Comparison of ENCODE assay signal across 25 mouse cellular contexts in genomic region chr16:3265351-3265750, GRCm38 (mm10).
DNase-seq lines count a peak whose midpoint lies in the region; ATAC-seq and TF ChIP-seq lines count a peak whose summit lies in the region.
"Had no signal": no experiment of that assay in that cellular context is flagged by ENCODE, and none has a peak within 500 bp of the region (broad histone marks: within the 10 kb centered on the region; RNA-seq: fewer than 3 reads in every experiment).

No protein-coding gene starts in this region.

- peaks cover 4% of the 10 kb centered on the region; the same call in 1 of the 2 replicates for H3K36me3 ChIP-seq in forebrain, embryonic 13.5 days (ENCODE audit: poor library complexity, severe bottlenecking)
- H3K36me3 ChIP-seq in forebrain, embryonic 16.5 days (ENCODE audit: control insufficient read depth, insufficient read depth): no peaks in the 10 kb centered on the region
- no peaks in the 10 kb centered on the region for H3K36me3 ChIP-seq in liver, embryonic 11.5 days (ENCODE audit: control insufficient read depth, insufficient read depth, low read length)
- no peaks in the 10 kb centered on the region for H3K36me3 ChIP-seq in liver, postnatal 0 days (replicated peaks; ENCODE audit: insufficient read depth, low read length)
- no peaks in the 10 kb centered on the region for H3K36me3 ChIP-seq in midbrain, embryonic 13.5 days
- H3K36me3 ChIP-seq in midbrain, postnatal 0 days (ENCODE audit: insufficient read depth, low read length): no peaks in the 10 kb centered on the region
- H3K36me3 ChIP-seq: embryonic facial prominence, embryonic 13.5 days; kidney, embryonic 15.5 days; limb, embryonic 12.5 days; liver, embryonic 13.5 days; neural tube, embryonic 12.5 days had no signal

- TF ChIP-seq CTCF in liver, postnatal 0 days (IDR thresholded peaks at IDR 0.05; ENCODE audit: low read depth): no peak
- no peak for TF ChIP-seq CTCF in midbrain, postnatal 0 days (IDR thresholded peaks at IDR 0.05)

- WGBS in forebrain, embryonic 13.5 days: 91% methylated on average over 1 of the region's 1 CpGs
- 99% methylated on average over 1 of the region's 1 CpGs for WGBS in forebrain, embryonic 16.5 days
- 74% methylated on average over 1 of the region's 1 CpGs for WGBS in liver, embryonic 11.5 days
- WGBS in liver, postnatal 0 days (ENCODE audit: insufficient replicate concordance): 82% methylated on average over 1 of the region's 1 CpGs
- WGBS in midbrain, embryonic 13.5 days: 87% methylated on average over 1 of the region's 1 CpGs
- 89% methylated on average over 1 of the region's 1 CpGs for WGBS in midbrain, postnatal 0 days

- no peak overlapping the region for H3K4me3 ChIP-seq in forebrain, embryonic 13.5 days
- H3K4me3 ChIP-seq in forebrain, embryonic 16.5 days (replicated peaks; ENCODE audit: low read length): no peak overlapping the region
- no peak overlapping the region for H3K4me3 ChIP-seq in liver, embryonic 11.5 days (ENCODE audit: low read depth, low read length)
- no peak overlapping the region for H3K4me3 ChIP-seq in liver, postnatal 0 days (ENCODE audit: low read depth, low read length)
- H3K4me3 ChIP-seq in midbrain, embryonic 13.5 days (replicated peaks): no peak overlapping the region
- H3K4me3 ChIP-seq in midbrain, postnatal 0 days (ENCODE audit: low read depth, low read length): no peak overlapping the region
- H3K4me3 ChIP-seq: embryonic facial prominence, embryonic 13.5 days; forebrain, embryonic 15.5 days; kidney, embryonic 15.5 days; limb, embryonic 12.5 days; liver, embryonic 13.5 days; neural tube, embryonic 12.5 days had no signal

- no peak overlapping the region for H3K4me2 ChIP-seq in forebrain, embryonic 13.5 days
- H3K4me2 ChIP-seq in forebrain, embryonic 16.5 days (ENCODE audit: low read length): no peak overlapping the region
- H3K4me2 ChIP-seq in liver, embryonic 11.5 days: no peak overlapping the region
- no peak overlapping the region for H3K4me2 ChIP-seq in liver, postnatal 0 days (ENCODE audit: low read depth, low read length)
- H3K4me2 ChIP-seq in midbrain, embryonic 13.5 days (replicated peaks): no peak overlapping the region
- no peak overlapping the region for H3K4me2 ChIP-seq in midbrain, postnatal 0 days (ENCODE audit: low read depth, low read length, poor library complexity, severe bottlenecking)
- H3K4me2 ChIP-seq: embryonic facial prominence, embryonic 13.5 days; forebrain, embryonic 15.5 days; kidney, embryonic 15.5 days; limb, embryonic 12.5 days; liver, embryonic 13.5 days; neural tube, embryonic 12.5 days had no signal

- no peak overlapping the region for H3K9ac ChIP-seq in forebrain, embryonic 13.5 days
- H3K9ac ChIP-seq in forebrain, embryonic 16.5 days (replicated peaks; ENCODE audit: low read depth, low read length): no peak overlapping the region
- H3K9ac ChIP-seq in liver, embryonic 11.5 days (ENCODE audit: low read depth, low read length): no peak overlapping the region
- H3K9ac ChIP-seq in liver, postnatal 0 days (replicated peaks): no peak overlapping the region
- H3K9ac ChIP-seq in midbrain, embryonic 13.5 days (replicated peaks): no peak overlapping the region
- H3K9ac ChIP-seq in midbrain, postnatal 0 days (replicated peaks; ENCODE audit: low read length, poor library complexity, severe bottlenecking): no peak overlapping the region
- H3K9ac ChIP-seq: embryonic facial prominence, embryonic 13.5 days; forebrain, embryonic 15.5 days; kidney, embryonic 15.5 days; limb, embryonic 12.5 days; liver, embryonic 13.5 days; neural tube, embryonic 12.5 days had no signal

- no peaks in the 10 kb centered on the region for H3K27me3 ChIP-seq in forebrain, embryonic 13.5 days
- H3K27me3 ChIP-seq in forebrain, embryonic 16.5 days (replicated peaks; ENCODE audit: control insufficient read depth, insufficient read depth, low read length): no peaks in the 10 kb centered on the region
- no peaks in the 10 kb centered on the region for H3K27me3 ChIP-seq in liver, embryonic 11.5 days (replicated peaks; ENCODE audit: control insufficient read depth, insufficient read depth, low read length)
- H3K27me3 ChIP-seq in liver, postnatal 0 days (ENCODE audit: insufficient read depth, low read length): no peaks in the 10 kb centered on the region
- no peaks in the 10 kb centered on the region for H3K27me3 ChIP-seq in midbrain, embryonic 13.5 days
- H3K27me3 ChIP-seq in midbrain, postnatal 0 days (ENCODE audit: insufficient read depth, low read length): no peaks in the 10 kb centered on the region
- H3K27me3 ChIP-seq: embryonic facial prominence, embryonic 13.5 days; forebrain, embryonic 15.5 days; kidney, embryonic 15.5 days; limb, embryonic 12.5 days; liver, embryonic 13.5 days; neural tube, embryonic 12.5 days had no signal

- no peaks in the 10 kb centered on the region for H3K4me1 ChIP-seq in forebrain, embryonic 13.5 days
- no peaks in the 10 kb centered on the region for H3K4me1 ChIP-seq in forebrain, embryonic 16.5 days (replicated peaks; ENCODE audit: control insufficient read depth, insufficient read depth, low read length)
- H3K4me1 ChIP-seq in liver, embryonic 11.5 days (replicated peaks; ENCODE audit: control insufficient read depth, insufficient read depth, low read length): no peaks in the 10 kb centered on the region
- H3K4me1 ChIP-seq in liver, postnatal 0 days (ENCODE audit: insufficient read depth): no peaks in the 10 kb centered on the region
- H3K4me1 ChIP-seq in midbrain, embryonic 13.5 days (replicated peaks): no peaks in the 10 kb centered on the region
- no peaks in the 10 kb centered on the region for H3K4me1 ChIP-seq in midbrain, postnatal 0 days (ENCODE audit: insufficient read depth, low read length)
- H3K4me1 ChIP-seq: embryonic facial prominence, embryonic 13.5 days; forebrain, embryonic 15.5 days; kidney, embryonic 15.5 days; limb, embryonic 12.5 days; liver, embryonic 13.5 days; neural tube, embryonic 12.5 days had no signal

- ATAC-seq in forebrain, embryonic 13.5 days: 0 out of 2 replicates have a peak, but pooled peaks have one; percentile 19
- no peak for ATAC-seq in forebrain, embryonic 16.5 days
- ATAC-seq in liver, embryonic 11.5 days (replicated peaks; ENCODE audit: low FRiP score): peak; percentile 20; the same call in 1 of the 2 replicates
- no peak for ATAC-seq in liver, postnatal 0 days
- peak; percentile 34; the same call in 1 of the 2 replicates for ATAC-seq in midbrain, embryonic 13.5 days
- ATAC-seq in midbrain, postnatal 0 days (ENCODE audit: low FRiP score): no peak; the same call in 1 of the 2 replicates
- ATAC-seq in monocyte, adult 5-6 weeks (replicated peaks; ENCODE audit: insufficient number of reproducible peaks, low FRiP score, low TSS enrichment, poor library complexity, severe bottlenecking): 0 out of 2 replicates have a peak, but pooled peaks have one; percentile 11
- ATAC-seq: CD4-positive, CD25-positive, alpha-beta regulatory T cell, adult 4 months; forebrain, embryonic 15.5 days had no signal

- TF ChIP-seq EP300 in liver, postnatal 0 days (IDR thresholded peaks at IDR 0.05; ENCODE audit: low read depth): no peak

- no peak for DNase-seq in liver, embryonic 11.5 days (ENCODE audit: low spot score)
- DNase-seq in liver, postnatal 0 days: no peak
- DNase-seq in midbrain, postnatal 0 days (ENCODE audit: low spot score): no peak
- DNase-seq: adrenal gland, postnatal 14 days; cerebellum, adult 2 months; cerebellum, postnatal 25 days; gastrocnemius, postnatal 14 days; heart, adult 18-20 months; kidney, adult 11 months; kidney, postnatal 36 days; layer of hippocampus, postnatal 36 days; liver, embryonic 13.5 days; lung, postnatal 10 days; right cerebral cortex, adult 18-20 months; right cerebral cortex, postnatal 4 days had no signal

- no peak overlapping the region for H3K27ac ChIP-seq in forebrain, embryonic 13.5 days
- no peak overlapping the region for H3K27ac ChIP-seq in forebrain, embryonic 16.5 days (ENCODE audit: low read length)
- H3K27ac ChIP-seq in liver, embryonic 11.5 days (ENCODE audit: low read depth, low read length): no peak overlapping the region
- H3K27ac ChIP-seq in liver, postnatal 0 days (ENCODE audit: low read depth): no peak overlapping the region
- no peak overlapping the region for H3K27ac ChIP-seq in midbrain, embryonic 13.5 days
- H3K27ac ChIP-seq in midbrain, postnatal 0 days (ENCODE audit: low read depth, low read length): no peak overlapping the region
- H3K27ac ChIP-seq: embryonic facial prominence, embryonic 13.5 days; forebrain, embryonic 15.5 days; kidney, embryonic 15.5 days; limb, embryonic 12.5 days; liver, embryonic 13.5 days; neural tube, embryonic 12.5 days had no signal

- peaks cover 41% of the 10 kb centered on the region for H3K9me3 ChIP-seq in forebrain, embryonic 13.5 days (replicated peaks)
- H3K9me3 ChIP-seq in forebrain, embryonic 16.5 days (ENCODE audit: control insufficient read depth, low read length): peaks cover 36% of the 10 kb centered on the region
- peaks cover 25% of the 10 kb centered on the region for H3K9me3 ChIP-seq in liver, embryonic 11.5 days (ENCODE audit: control insufficient read depth, low read length)
- peaks cover 19% of the 10 kb centered on the region for H3K9me3 ChIP-seq in liver, postnatal 0 days (ENCODE audit: low read length)
- H3K9me3 ChIP-seq in midbrain, embryonic 13.5 days: peaks cover 42% of the 10 kb centered on the region
- peaks cover 38% of the 10 kb centered on the region for H3K9me3 ChIP-seq in midbrain, postnatal 0 days (ENCODE audit: low read length)

Comparison
In these comparisons a context has a peak if more than half of its experiments do, and no peak if none do; other contexts are left out.
1. ATAC-seq: peak in forebrain, embryonic 13.5 days (single experiment), liver, embryonic 11.5 days (single experiment), midbrain, embryonic 13.5 days (single experiment) and monocyte, adult 5-6 weeks (single experiment); none in forebrain, embryonic 16.5 days (single experiment), liver, postnatal 0 days (single experiment) and midbrain, postnatal 0 days (single experiment).